Mouse (Mus musculus) forebrain, embryonic 11.5 days (tissue): ENCODE measurements around the gene Rab27a. TPM values are rescaled to one million over a fixed set of nuclear protein-coding genes. Genes with fewer than 3 reads are reported as not detected.

Experiments
- ATAC-seq: fragments of 200-750 bp; cut with Nextera tagmentation; replicated peaks from 2 replicates; pipeline ENCODE4 v1.8.0; 2017; ENCODE audit warnings: moderate TSS enrichment; ENCODE audit not compliant: low FRiP score
- DNase-seq: peaks from one replicate; pipeline ENCODE4 v3.0.0-alpha.2; 2017; ENCODE audit warnings: low spot score
- H3K27ac ChIP-seq: fragments of 300-500 bp; sonication (generic); 2 replicates; pipeline ENCODE4 v1.5.1; 2014; ENCODE audit warnings: low read depth, low read length
- H3K27me3 ChIP-seq: fragments of 300-500 bp; sonication (generic); 2 replicates; pipeline ENCODE4 v1.6.1; 2014; ENCODE audit warnings: mild to moderate bottlenecking, low read length, mixed read lengths; ENCODE audit not compliant: control insufficient read depth, insufficient read depth
- H3K36me3 ChIP-seq: fragments of 300-500 bp; sonication (generic); 2 replicates; pipeline ENCODE4 v1.6.1; 2014; ENCODE audit warnings: mild to moderate bottlenecking, low read length, moderate library complexity, mixed read lengths; ENCODE audit not compliant: control insufficient read depth, insufficient read depth
- H3K4me1 ChIP-seq: fragments of 300-500 bp; sonication (generic); replicated peaks from 2 replicates; pipeline ENCODE4 v1.6.1; 2014; ENCODE audit warnings: low read length, mixed read lengths; ENCODE audit not compliant: control insufficient read depth, insufficient read depth
- H3K4me2 ChIP-seq: fragments of 300-500 bp; sonication (generic); 2 replicates; pipeline ENCODE4 v1.6.1; 2014; ENCODE audit warnings: low read depth, mild to moderate bottlenecking, low read length, moderate library complexity, mixed read lengths; ENCODE audit not compliant: severe bottlenecking
- H3K4me3 ChIP-seq: fragments of 300-500 bp; sonication (generic); 2 replicates; pipeline ENCODE4 v1.5.1; 2014; ENCODE audit warnings: low read depth, low read length
- H3K9ac ChIP-seq: fragments of 300-500 bp; sonication (generic); 2 replicates; pipeline ENCODE4 v1.6.1; 2014; ENCODE audit warnings: low read length
- H3K9me3 ChIP-seq: fragments of 300-500 bp; sonication (generic); 2 replicates; pipeline ENCODE4 v1.6.1; 2016; ENCODE audit warnings: low read length, mixed read lengths; ENCODE audit not compliant: control insufficient read depth
- WGBS: fragments of 180-500 bp; shearing (Covaris S2); extraction: QIAGEN DNeasy Blood & Tissue Kit; methylation state at CpG from one replicate; pipeline ENCODE4 v1.1.7; 2014; 5-methylcytosine and 5-hydroxymethylcytosine counted together
- microRNA-seq: library from miRNA; unstranded; fragments of <30 nt; microRNA quantifications from one replicate; pipeline ENCODE4, GENCODE M21; 2016; ENCODE audit not compliant: insufficient number of aligned reads
- polyA plus RNA-seq: library from polyadenylated mRNA; unstranded; fragments of >200 nt; fragmentation: Nextera tagmentation; extraction: Ambion mirVana; gene quantifications from 2 replicates; pipeline ENCODE4 v1.2.1, GENCODE M21; 2014

The Rab27a gene
- polyA plus RNA-seq, 1 experiment from 2014 or later: 0.79 TPM

- no peak overlapping the region for H3K9ac ChIP-seq
- WGBS: 90% methylated on average over 2 of the region's 2 CpGs
- H3K36me3 ChIP-seq: peaks cover 10% of the 10 kb centered on the region; the same call in 1 of the 2 replicates
- H3K27ac ChIP-seq: no peak overlapping the region
- DNase-seq (no peak), ATAC-seq (no peak)
- H3K4me1 ChIP-seq: no peaks in the 10 kb centered on the region
- no peaks in the 10 kb centered on the region for H3K9me3 ChIP-seq
- no peaks in the 10 kb centered on the region for H3K27me3 ChIP-seq
- no peak overlapping the region for H3K4me3 ChIP-seq
- H3K4me2 ChIP-seq: no peak overlapping the region
Observed at GRCm38 (mm10) chr9:73127457-73127856, 82.8 kb downstream of the Rab27a start.

GRCm38 (mm10) chr9:73129875-73130274 lies 85.2 kb downstream of the Rab27a start:
- Histone ChIP-seq H3K9ac (no peak overlapping the region), H3K4me3 (no peak overlapping the region), H3K27ac (no peak overlapping the region), H3K4me1 (no peaks in the 10 kb centered on the region), H3K36me3 (peaks cover 10% of the 10 kb centered on the region; the same call in 1 of the 2 replicates), H3K9me3 (no peaks in the 10 kb centered on the region), H3K27me3 (no peaks in the 10 kb centered on the region), H3K4me2 (no peak overlapping the region)
- no peak for ATAC-seq
- no peak for DNase-seq
- WGBS: 78% methylated on average over 8 of the region's 8 CpGs

- DNase-seq (no peak), ATAC-seq (no peak)
- H3K27me3 ChIP-seq: no peaks in the 10 kb centered on the region
- no peak overlapping the region for H3K4me3 ChIP-seq
- no peaks in the 10 kb centered on the region for H3K4me1 ChIP-seq
- H3K27ac ChIP-seq: no peak overlapping the region
- no peak overlapping the region for H3K4me2 ChIP-seq
- peaks cover 7% of the 10 kb centered on the region; the same call in 1 of the 2 replicates for H3K36me3 ChIP-seq
- no peaks in the 10 kb centered on the region for H3K9me3 ChIP-seq
- WGBS: 96% methylated on average over 4 of the region's 4 CpGs
- no peak overlapping the region for H3K9ac ChIP-seq
Observed at GRCm38 (mm10) chr9:73130529-73130928, 85.9 kb downstream of the Rab27a start.

GRCm38 (mm10) chr9:73137341-73137886 lies 92.8 kb downstream of the Rab27a start:
- no peaks in the 10 kb centered on the region for H3K27me3 ChIP-seq
- DNase-seq (no peak), ATAC-seq (no peak)
- H3K4me1 ChIP-seq: no peaks in the 10 kb centered on the region
- no peaks in the 10 kb centered on the region for H3K36me3 ChIP-seq
- no peak overlapping the region for H3K27ac ChIP-seq
- no peaks in the 10 kb centered on the region for H3K9me3 ChIP-seq
- WGBS: 79% methylated on average over 11 of the region's 11 CpGs
- no peak overlapping the region for H3K4me3 ChIP-seq
- no peak overlapping the region for H3K9ac ChIP-seq
- H3K4me2 ChIP-seq: no peak overlapping the region

Small RNA genes lying within 50 kb of the gene (microRNA-seq; reads per million reads assigned to microRNA genes)
- not detected for gene Gm27353

Other genes starting within 250 kb of the Rab27a start
- 3.4 and 3.6 TPM in 2 replicates for gene Prtg, start 238.0 kb upstream of the Rab27a start, polyA plus RNA-seq
- gene Pygo1, start 119.2 kb upstream of the Rab27a start, polyA plus RNA-seq: 13.0 and 13.2 TPM in 2 replicates
- 1.6 and 1.9 TPM in 2 replicates for gene Dyx1c1, start 86.1 kb upstream of the Rab27a start, polyA plus RNA-seq
- 0.15 TPM in 1 of 2 replicates, not detected in the other for gene Gm44503, start 86.0 kb upstream of the Rab27a start, polyA plus RNA-seq
- gene Ccpg1os, start 59.5 kb upstream of the Rab27a start, polyA plus RNA-seq: 17.6 and 18.7 TPM in 2 replicates
- 19.6 and 20.4 TPM in 2 replicates for gene Ccpg1, start 59.4 kb upstream of the Rab27a start, polyA plus RNA-seq
- gene Pigb, start 4.5 kb upstream of the Rab27a start, polyA plus RNA-seq: 15.8 and 19.8 TPM in 2 replicates
- gene Khdc3, start 57.0 kb downstream of the Rab27a start, polyA plus RNA-seq: not detected in 2 replicates
- not detected in 2 replicates for gene Gm20509, start 57.6 kb downstream of the Rab27a start, polyA plus RNA-seq
- gene Rsl24d1, start 68.6 kb downstream of the Rab27a start, polyA plus RNA-seq: 147 and 153 TPM in 2 replicates